In genomic region chr10:21785110-21785509, GRCm38 (mm10) we compare ENCODE assay signal across 13 mouse cellular contexts.
"Had no signal": no experiment of that assay in that cellular context is flagged by ENCODE, and none has a peak within 500 bp of the region (broad histone marks: within the 10 kb centered on the region; RNA-seq: fewer than 3 reads in every experiment).

No protein-coding gene starts in this region.

- H3K4me1 ChIP-seq: lung, embryonic 15.5 days had no signal

- H3K36me3 ChIP-seq: limb, embryonic 15.5 days; liver, embryonic 12.5 days; lung, embryonic 15.5 days; midbrain, embryonic 13.5 days had no signal

- H3K4me2 ChIP-seq: limb, embryonic 15.5 days; liver, embryonic 12.5 days; lung, embryonic 15.5 days; midbrain, embryonic 13.5 days had no signal

- ATAC-seq: liver, embryonic 12.5 days; midbrain, embryonic 13.5 days had no signal

- H3K9me3 ChIP-seq: limb, embryonic 15.5 days; liver, embryonic 12.5 days; lung, embryonic 15.5 days; megakaryocyte, embryonic 14.5 days; midbrain, embryonic 13.5 days had no signal

- DNase-seq: kidney, adult 8-10 months; kidney, postnatal 25 days; lung, postnatal 14 days; right cerebral cortex, postnatal 4 days; spleen, adult 18-20 months; thymus, adult 18-20 months; thymus, postnatal 14 days had no signal

- H3K27ac ChIP-seq: limb, embryonic 15.5 days; liver, embryonic 12.5 days; lung, embryonic 15.5 days; macrophage; midbrain, embryonic 13.5 days had no signal

- H3K9ac ChIP-seq: limb, embryonic 15.5 days; liver, embryonic 12.5 days; lung, embryonic 15.5 days; midbrain, embryonic 13.5 days had no signal

- H3K27me3 ChIP-seq: limb, embryonic 15.5 days; lung, embryonic 15.5 days; midbrain, embryonic 13.5 days had no signal

- H3K4me3 ChIP-seq: limb, embryonic 15.5 days; liver, embryonic 12.5 days; lung, embryonic 15.5 days; megakaryocyte, embryonic 14.5 days; midbrain, embryonic 13.5 days had no signal
